Mouse (Mus musculus): Measurements from ENCODE around the gene Scamp1.

Gene Scamp1

DNA sequence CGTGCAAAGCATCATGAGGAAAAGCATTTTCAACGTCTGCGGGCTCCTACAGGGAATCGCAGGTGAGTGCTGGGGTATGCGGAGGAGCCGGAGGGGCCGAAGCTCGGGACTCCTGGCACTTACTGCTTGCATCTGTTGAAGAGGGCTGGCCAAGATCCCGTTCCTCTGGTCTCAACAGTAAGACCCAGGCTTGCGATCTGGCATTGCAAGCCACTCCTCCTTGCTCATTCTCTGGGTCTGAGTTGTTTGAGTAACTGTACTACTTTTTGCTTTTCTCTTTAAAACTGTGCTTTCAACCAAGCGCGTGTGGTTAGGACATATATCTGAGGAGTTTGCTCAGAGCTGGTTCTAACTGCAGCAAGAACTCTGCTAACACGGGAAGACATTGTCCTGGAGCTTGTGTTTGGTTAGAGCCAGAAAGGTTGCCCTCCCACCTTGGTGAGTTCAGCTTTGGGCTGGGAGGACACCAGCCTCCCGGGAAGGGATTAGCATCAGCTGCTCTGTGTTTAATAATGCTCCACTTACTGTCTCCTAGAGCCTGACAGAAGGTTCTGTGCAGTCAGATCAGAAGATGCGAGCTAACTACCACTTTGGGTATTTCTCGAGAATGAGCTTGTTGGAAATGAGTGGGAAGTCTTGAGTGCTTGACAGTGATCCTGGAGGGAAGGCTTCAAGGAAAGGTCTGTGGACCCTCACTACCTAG, 110.9 kb downstream of the Scamp1 start:
- DNase-seq (ENCODE audit: low spot score), result no peak

DNA sequence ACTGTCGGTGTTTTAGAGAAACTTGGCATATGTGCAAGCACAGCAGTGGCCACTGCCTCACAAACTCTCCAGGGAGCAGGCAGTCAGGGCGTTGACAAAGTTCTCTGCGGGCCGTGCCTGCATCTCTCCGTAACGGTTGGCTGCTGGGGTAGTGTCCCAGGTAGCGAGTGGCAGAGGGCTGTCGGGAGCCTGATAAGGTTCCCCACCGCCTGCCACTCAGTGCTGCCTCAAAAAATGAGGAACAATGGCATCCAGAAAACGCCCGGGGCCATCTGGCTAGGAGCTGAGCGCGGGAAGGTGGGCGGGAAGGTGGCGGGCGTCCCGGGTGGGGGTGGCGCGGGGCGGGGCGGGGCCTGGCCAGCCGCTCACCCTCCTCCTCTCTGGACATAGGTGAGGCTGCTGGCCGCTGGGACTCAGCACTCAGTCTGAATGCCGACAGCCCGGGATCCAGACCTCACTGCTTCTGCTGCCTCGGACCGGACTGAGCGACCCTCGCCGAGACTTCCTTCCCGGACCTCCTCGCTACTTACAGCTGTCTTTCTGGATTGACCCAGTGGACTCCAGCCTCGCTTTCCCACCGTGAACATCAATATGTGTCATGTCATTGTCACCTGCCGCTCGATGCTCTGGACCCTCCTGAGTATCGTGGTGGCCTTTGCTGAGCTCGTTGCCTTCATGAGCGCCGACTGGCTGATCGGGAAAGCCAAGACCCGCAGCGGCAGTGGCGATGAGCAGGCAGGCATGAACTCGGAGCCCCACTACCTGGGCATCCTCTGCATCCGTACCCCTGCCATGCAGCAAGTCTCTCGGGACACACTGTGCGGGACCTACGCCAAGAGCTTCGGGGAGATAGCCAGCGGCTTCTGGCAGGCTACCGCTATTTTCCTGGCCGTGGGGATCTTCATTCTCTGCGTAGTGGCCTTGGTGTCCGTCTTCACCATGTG, 111.8 kb downstream of the Scamp1 start:
- DNase-seq (ENCODE audit: low spot score), result peak; percentile 57

DNA sequence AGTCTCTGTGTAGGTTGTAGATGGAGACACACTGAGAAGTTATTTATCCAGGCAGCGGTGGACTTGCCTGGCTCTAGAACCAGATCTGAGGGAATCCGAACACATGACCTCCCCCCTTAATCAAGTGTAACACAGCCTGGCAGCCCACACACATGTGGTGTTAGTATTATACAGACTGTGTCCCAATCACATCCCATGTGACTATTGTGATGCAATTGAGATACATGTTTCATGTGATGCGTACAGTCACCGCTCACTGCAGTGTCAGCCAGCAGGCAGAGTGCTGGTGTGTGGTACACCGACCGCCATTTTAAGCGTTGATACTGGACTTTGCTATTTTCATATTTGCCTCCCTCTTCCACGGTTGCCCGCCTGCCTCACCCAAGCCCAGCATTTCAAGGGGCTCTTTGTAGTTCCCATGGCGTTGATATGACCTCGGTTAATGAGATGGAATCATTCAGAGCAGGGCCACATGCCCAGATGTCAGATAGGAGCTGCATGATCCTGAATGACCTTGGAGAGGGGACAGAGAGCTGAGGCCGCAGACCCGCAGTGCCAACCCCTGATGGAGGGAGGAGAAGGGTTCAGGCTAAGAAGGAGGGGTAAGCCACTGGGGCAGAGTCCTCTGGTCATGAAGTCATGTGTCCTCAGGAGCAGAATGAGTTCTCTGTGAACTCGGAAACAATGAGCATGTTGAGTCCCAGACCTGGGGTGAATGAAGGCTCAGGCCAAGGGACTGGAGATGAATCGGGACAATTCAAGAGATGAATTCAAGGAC, 112.9 kb downstream of the Scamp1 start:
- peak; percentile 24 for DNase-seq (ENCODE audit: low spot score)

DNA sequence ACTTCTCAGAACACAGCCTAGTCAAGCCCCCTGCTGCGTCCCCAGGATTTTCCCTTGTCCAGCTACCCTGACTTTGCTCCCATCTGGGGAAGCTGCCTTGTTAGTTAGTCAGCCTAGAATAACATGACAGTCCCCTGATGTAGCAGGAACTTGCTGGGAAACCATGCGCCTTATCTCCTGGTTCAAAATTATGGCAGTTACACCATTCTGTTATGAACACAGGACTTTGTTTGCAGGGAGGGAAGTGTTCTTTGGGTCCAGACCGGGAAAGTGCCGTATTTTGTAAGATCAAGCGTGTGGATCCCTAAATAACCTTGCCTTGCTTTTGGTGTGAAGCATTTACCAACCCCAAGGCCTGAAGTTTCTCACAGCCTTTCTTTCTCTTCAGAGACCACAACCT, 114.0 kb downstream of the Scamp1 start:
- no peak for DNase-seq (ENCODE audit: low spot score)

DNA sequence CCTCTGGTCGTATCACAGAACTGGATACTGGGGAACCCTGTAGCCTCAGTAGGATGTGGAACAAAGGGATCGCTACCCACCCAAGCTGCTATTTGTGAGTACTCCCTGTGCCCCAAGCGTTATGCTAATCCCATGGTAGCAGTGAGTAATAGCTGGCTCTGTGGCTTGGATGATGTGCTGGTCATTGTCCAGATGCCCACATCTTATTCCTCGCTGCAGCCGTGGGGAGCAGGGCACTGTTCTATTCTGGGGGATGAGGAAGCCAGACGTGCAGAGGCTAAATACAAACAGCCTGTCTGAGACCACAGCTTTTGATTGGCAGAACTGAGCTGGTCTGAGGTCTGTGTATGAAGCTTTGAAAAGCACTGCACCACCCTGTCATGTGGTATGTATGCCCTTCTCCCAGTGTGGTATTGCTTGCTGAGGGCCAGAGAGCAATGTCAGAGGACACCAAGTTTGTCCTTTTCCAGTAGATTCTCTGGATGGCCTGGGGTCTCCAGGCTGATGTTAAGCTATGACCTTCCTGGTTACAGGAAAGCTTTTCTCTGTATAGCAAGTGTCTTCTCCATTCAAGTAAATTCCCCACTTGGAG, 116.2 kb downstream of the Scamp1 start:
- DNase-seq (ENCODE audit: low spot score), result no peak

DNA sequence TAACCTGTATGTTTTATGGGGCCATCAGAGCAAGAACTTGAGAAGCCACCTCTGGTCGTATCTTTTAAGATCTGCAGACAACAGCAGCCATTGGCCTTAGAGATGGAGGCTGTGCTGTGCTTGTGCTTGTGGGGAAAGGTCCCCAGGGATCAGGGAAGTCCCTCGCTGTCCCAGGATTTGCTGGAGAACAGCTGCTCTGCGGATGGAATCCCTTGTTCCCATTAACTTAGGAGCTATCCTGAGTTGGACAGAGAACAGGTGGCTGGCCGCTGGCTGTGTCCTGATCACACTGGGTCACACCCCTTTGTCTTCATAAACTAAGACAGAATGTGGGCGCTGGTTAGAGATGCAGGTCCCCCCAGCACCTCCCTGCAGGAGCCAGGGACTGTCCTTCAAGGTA, 117.3 kb downstream of the Scamp1 start:
- DNase-seq (ENCODE audit: low spot score), result no peak

DNA sequence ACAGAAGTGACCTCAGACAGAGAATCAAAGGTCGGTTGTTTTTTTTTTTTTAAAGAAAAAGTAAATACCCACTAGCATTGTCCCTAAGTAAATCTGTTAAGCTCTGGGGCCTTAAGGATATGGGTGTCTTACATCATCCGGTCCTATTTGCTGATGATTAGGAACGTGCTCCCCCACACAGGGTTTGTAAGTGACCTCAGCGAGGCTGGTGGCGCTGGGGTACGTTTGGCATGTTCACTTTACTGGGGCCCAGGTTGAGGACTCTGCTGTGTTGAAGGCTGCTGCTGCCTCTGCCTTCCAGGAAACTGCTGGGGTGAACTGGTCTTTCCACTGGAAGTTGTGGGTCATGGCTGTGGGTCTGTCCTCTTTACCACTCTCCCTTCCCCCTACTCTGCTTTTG, 121.2 kb downstream of the Scamp1 start:
- no peak for DNase-seq (ENCODE audit: low spot score)

DNA sequence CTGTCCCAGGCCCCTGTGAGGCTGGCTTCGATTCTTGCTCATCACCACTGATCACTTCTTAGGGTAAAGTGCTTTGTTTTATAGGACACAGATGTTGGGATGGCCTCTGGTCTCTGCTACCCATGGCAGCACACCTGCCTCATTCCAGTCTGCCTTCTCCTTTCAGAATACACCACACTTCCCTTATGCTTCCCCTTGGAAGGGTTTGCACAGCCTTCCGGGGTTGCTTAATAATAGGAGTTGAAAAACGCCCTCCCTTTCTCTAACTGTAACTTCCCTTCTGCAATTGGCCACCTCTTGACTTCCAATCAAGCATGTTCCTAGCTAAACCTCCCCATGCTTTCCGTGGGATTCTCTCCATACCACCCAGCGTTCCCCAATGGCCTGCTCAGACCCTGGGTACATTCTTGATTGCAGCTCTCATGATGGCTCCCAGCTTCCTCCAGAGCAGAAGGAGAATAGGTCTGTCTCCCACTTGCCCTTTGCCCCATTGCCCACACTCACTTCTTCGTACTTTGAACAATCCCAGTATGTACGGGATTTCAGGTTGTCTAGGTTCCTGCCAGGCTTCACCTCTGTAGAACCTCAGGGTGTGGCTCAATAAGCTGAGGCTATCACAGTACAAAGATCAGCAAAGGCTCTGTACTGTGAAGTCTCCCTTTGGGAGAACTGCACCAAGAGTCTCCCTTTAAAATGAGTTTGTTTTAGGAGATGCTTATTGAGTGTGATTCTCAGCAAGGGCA, 126.0 kb downstream of the Scamp1 start:
- DNase-seq (ENCODE audit: low spot score), result no peak

DNA sequence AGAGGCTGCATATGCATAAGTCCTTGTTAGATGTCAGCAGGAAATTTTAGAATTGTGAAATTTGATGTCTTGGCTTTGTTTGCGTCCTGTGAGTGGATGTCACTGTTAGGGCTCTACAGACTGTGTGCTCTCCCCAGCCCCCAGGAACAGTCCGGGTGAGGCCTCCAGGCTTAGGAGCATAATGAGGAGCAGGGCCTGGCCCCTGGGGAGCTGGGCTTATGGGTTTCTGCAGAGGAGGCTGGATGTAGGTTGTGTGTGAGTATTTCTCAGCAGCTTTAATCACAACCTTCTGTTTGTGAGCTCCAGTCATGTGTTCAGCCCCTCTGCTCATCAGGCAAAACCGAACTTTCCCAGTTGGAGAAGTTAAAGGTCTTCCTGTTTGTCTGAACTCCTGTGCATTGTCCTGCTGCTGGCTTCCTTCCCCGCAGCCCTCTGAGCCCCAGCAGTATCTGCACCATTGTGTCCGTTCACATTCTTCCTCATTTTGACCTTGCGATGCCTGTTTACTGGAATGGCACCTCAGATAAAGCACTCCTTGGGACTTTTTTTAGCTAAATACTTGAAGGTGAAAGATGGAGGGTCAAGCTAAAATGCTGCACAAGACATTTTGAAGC, 126.7 kb downstream of the Scamp1 start:
- DNase-seq (ENCODE audit: low spot score), result peak; percentile 36

DNA sequence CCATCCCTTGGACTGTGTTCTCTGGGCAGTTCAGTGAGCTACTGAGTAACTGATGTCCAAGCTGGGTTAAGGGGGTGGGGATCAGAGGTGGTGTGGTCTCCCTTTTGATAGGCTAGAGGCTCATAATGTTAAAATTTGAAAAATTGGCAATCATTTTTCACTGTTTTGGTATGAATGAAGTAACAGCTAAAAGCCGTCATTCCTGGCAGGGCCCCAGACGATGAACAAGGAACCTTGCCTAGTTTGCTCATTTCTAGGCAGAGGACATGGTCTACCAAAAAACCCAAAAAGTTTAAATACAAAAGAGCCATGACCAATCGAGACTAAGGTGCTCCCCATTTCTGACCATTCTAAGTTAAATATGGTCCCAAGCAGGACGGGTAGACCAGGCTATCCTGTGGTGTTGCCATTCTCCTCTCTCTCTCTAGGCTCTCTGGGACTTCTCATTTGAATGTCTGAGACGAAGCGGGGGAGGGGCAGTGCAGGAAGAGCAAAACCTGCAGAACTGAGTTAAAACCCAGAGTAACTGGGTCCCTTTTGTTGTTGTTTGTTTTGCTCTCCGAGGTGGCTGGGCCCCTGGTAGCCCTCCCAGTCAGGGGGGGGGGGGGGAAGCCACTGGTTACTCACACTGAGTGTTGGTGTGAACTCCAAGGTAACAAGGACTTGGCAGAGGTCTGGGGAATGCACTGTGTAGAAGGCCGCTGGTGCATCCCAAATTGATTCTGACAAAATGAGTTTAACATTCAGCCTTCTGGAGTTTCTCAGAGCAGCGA, 129.8 kb downstream of the Scamp1 start:
- peak; percentile 36 for DNase-seq (ENCODE audit: low spot score)

DNA sequence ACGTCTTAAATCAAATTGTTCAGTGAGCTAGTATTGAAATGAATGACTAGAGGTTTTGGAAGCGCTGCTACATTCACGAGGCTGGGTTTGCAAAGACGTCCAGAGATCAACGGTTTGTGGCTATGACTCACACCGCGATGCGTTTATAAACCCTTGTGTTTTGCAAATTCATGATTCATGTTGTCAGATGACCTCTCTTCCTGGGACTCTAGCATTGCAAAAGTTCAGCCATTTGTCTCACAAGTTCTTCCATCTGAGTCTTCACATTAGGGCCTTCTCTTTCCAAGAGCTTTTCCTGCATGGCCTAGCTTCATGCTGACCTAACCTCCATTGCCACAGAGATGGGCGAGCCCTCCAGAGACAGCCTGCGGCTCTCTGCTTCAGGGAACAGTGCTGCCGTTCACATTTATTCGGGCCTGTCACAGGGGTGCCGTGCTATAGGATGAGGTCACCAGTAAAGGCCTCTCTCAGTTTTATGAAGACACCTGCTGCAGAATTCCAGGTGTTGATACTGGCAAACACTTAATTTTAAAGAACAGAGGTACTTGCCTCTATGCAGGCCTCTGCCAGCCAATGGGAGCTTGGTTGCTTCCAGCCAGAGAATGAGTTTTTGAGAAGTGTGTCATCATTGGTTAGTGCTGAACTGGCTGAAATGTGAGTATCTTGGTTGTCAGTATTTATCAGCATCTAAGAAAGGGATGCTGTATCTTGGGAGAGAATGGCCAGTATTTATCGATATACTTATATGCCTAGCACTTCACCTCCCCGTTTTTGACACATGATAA, 131.0 kb downstream of the Scamp1 start:
- no peak for DNase-seq (ENCODE audit: low spot score)

DNA sequence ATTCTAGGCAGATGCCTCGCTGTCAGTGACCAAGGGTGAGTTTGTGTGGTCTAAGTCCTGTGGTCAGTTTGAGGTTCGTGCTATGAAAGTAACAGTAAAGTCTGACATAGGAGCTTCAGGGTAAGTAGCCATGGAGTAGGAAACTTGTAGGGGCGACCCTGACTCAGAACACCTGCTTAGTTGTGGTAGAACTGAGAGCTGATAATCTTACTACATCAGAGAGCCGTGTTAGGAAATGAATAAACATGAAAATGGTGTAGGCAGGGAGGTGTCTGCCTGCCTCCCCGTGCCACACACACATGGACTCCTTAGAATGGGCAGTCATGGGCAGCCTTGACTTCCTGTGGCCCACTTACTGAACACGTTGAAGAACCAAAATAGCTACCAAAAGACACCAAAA, 132.0 kb downstream of the Scamp1 start:
- no peak for DNase-seq (ENCODE audit: low spot score)

DNA sequence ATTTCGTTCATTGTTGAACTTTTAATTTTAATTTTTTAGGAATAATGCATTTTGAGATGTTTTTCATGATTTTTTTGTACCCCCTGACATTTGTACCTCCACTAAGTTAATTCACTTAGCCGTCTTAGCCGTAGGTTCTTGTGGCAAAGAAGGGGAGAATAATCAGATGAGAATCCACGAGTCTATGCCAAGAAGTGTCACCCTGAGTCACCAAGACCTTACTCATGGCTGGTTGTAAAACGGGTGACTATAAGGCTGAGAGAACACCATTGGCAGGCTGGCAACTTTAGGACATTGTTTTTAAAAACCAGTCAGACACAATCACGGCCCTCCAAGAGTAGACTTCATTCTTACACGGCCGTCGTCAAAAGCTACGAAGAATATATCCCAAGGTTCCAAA, 132.8 kb downstream of the Scamp1 start:
- no peak for DNase-seq (ENCODE audit: low spot score)
